Mouse (Mus musculus) liver, postnatal 0 days (tissue): ENCODE results near the gene Slfn9. TPM values are rescaled to one million over a fixed set of nuclear protein-coding genes. Genes with fewer than 3 reads are reported as not detected.
"Not testable (repeated sequence)": the region's sequence is repeated elsewhere in the genome, so short reads cannot be mapped to it uniquely, and the experiment has no call there.

Experiments
- ATAC-seq: fragments of 200-750 bp; cut with Nextera tagmentation; 2 replicates; pipeline ENCODE4 v1.8.0; 2017; ENCODE audit warnings: mild to moderate bottlenecking, moderate library complexity
- DNase-seq: peaks from one replicate; pipeline ENCODE4 v3.0.0-alpha.2; 2016
- H3K27ac ChIP-seq: fragments of 300-500 bp; sonication (generic); 2 replicates; pipeline ENCODE4 v1.5.1; 2014; ENCODE audit warnings: antibody characterized with exemption, moderate library complexity, mild to moderate bottlenecking, low read depth
- H3K27me3 ChIP-seq: fragments of 300-500 bp; sonication (generic); 2 replicates; pipeline ENCODE4 v1.6.1; 2014; ENCODE audit warnings: low read length, control low read depth, mixed read lengths; ENCODE audit not compliant: insufficient read depth
- H3K36me3 ChIP-seq: fragments of 300-500 bp; sonication (generic); replicated peaks from 2 replicates; pipeline ENCODE4 v1.6.1; 2014; ENCODE audit warnings: mild to moderate bottlenecking, control low read depth, low read length, moderate library complexity, mixed read lengths; ENCODE audit not compliant: insufficient read depth
- H3K4me1 ChIP-seq: fragments of 300-500 bp; sonication (generic); 2 replicates; pipeline ENCODE4 v1.6.1; 2014; ENCODE audit warnings: antibody characterized with exemption, mild to moderate bottlenecking, control low read depth; ENCODE audit not compliant: insufficient read depth
- H3K4me2 ChIP-seq: fragments of 300-500 bp; sonication (generic); 2 replicates; pipeline ENCODE4 v1.6.1; 2014; ENCODE audit warnings: low read depth, mild to moderate bottlenecking, low read length, moderate library complexity, mixed read lengths
- H3K4me3 ChIP-seq: fragments of 300-500 bp; sonication (generic); 2 replicates; pipeline ENCODE4 v1.5.1; 2014; ENCODE audit warnings: low read depth, low read length
- H3K9ac ChIP-seq: fragments of 300-500 bp; sonication (generic); replicated peaks from 2 replicates; pipeline ENCODE4 v1.6.1; 2014; ENCODE audit warnings: mild to moderate bottlenecking, moderate library complexity
- H3K9me3 ChIP-seq: fragments of 300-500 bp; sonication (generic); 2 replicates; pipeline ENCODE4 v1.6.1; 2016; ENCODE audit warnings: mild to moderate bottlenecking, control low read depth, low read length, mixed read lengths
- CTCF ChIP-seq: sonication (generic); IDR thresholded peaks from 2 replicates; pipeline ENCODE4 v1.5.1; 2016; ENCODE audit warnings: antibody characterized with exemption, low read depth
- EP300 ChIP-seq: IDR thresholded peaks from 2 replicates; pipeline ENCODE4 v1.6.1; 2016; ENCODE audit warnings: antibody characterized with exemption, low read depth, mild to moderate bottlenecking
- WGBS: fragments of 180-500 bp; shearing (Covaris S2); extraction: QIAGEN DNeasy Blood & Tissue Kit; methylation state at CpG from one replicate; pipeline ENCODE4 v1.1.7; 2014; ENCODE audit not compliant: insufficient replicate concordance; 5-methylcytosine and 5-hydroxymethylcytosine counted together
- polyA plus RNA-seq: library from polyadenylated mRNA; unstranded; fragments of >200 nt; fragmentation: Nextera tagmentation; extraction: Ambion mirVana; gene quantifications from 2 replicates; pipeline ENCODE4 v1.2.1, GENCODE M21; 2015

The Slfn9 gene
- polyA plus RNA-seq, 1 experiment from 2014 or later, result 2.2 TPM

DNA sequence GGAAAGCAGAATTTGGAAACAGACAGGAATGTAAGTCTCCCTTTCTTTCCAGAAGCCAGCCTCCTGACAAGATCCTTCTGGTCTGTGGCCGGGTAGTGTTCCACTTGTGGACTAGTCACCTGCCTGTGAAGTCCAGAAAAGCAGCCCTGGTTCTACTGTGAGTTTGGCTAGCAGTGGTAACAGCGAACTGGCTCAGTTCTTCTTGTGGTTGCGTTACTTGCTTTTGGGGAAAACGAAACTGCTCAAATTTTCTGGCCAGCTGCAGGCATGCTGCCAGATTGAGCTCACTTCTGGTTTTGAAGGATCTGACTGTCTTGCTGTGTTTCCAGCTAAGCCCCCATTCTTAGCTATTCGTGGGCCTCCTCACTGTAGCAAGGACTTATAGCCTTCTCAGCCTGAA is 29.0 kb upstream of the Slfn9 start, which contains the start of gene Slfn8:
Gene Slfn8 (minus strand): TSS at position 190 of the 400 bp plus-strand sequence.
- H3K27me3 ChIP-seq, result no peaks in the 10 kb centered on the region
- H3K27ac ChIP-seq, result peak within 1 kb of the TSS; percentile 83
- ATAC-seq, result no peak
- no peaks in the 10 kb centered on the region for H3K9me3 ChIP-seq
- H3K4me2 ChIP-seq, result peak within 1 kb of the TSS; percentile 68
- peak within 1 kb of the TSS; percentile 53; the same call in 1 of the 2 replicates for H3K9ac ChIP-seq
- no peak for TF ChIP-seq EP300
- no peak for TF ChIP-seq CTCF
- WGBS, result 30% methylated on average over 5 of the region's 5 CpGs
- DNase-seq, result peak; percentile 45
- H3K4me3 ChIP-seq, result peak within 1 kb of the TSS; percentile 48
- H3K4me1 ChIP-seq, result 0 out of 2 replicates have a peak, but pooled peaks cover 3% of the 10 kb centered on the region
- no peaks in the 10 kb centered on the region for H3K36me3 ChIP-seq

DNA sequence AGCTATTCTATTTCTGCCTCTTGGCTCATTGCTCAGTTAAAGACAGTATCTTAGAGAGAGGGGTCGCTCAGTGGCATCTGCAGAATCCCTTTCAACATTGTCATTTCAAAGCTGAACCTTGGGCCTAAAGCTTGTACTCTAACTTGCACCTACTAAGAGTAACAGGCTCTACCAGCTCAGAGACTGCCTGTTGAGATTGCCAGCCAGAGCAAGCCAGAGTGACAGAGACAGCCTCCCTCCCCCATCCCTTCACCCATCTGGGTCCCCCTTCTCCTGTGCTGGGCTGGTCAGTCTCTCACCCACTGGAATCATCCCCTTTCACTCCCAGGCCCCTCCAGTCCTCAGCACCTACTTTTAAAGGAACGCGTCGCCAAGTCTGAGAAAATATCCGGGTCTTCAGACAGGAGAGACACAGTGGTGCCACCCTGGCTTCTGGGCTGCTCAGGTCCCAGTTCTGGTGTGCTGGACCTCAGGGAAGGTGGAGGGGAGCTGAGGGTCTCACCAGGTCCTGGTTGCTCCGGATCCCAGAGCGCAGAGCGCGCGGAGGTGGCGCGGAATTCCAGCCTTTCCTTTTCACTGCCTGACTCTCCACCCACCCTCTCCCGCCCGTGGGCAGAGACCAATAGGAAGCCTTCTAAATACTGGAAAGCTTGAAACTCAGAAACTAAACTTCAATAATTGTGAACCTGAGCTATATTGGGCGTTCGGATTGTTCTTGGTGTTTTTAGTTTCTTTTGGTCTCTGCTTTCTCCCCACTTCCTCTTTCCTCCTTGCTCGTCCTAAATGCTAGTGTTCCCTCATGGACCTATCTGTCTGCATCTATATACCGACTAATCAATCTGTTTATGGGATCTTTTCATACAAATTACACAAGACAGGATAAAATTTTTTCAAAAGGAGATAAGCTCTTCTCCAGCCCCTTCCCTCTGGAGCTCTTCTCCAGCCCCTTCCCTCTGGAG is 28.2 kb upstream of the Slfn9 start:
- not testable (repeated sequence) for H3K9me3 ChIP-seq, H3K36me3 ChIP-seq, H3K4me1 ChIP-seq, H3K27me3 ChIP-seq, DNase-seq, ATAC-seq
- 58% methylated on average over 18 of the region's 18 CpGs for WGBS
- Histone ChIP-seq H3K9ac (peak overlapping the region; percentile 53; the same call in 1 of the 2 replicates), H3K4me3 (peak overlapping the region; percentile 48), H3K27ac (peak overlapping the region; percentile 83), H3K4me2 (peak overlapping the region; percentile 68)

DNA sequence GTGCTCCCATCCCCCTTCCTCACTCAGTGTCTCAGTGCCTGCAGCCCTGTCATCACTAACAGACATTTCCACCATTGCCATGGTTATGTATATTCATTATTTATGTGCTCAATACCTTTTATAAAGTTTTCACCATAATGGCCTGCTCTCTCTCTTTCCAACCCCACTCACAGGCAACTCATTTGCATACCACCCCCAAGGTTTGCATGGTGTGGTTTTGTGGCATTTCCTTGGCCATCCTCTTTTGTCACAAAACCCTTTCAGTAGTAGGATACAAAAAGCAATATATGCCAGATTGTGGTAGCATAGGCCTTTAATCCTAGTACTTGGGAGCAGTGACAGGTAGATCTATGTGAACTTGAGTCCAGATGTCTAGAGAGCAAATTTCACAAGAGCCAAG is 24.5 kb upstream of the Slfn9 start:
- TF ChIP-seq EP300, result no peak
- Histone ChIP-seq H3K4me1 (0 out of 2 replicates have a peak, but pooled peaks cover 3% of the 10 kb centered on the region), H3K27me3 (no peaks in the 10 kb centered on the region), H3K36me3 (no peaks in the 10 kb centered on the region), H3K4me3 (no peak overlapping the region), H3K9me3 (no peaks in the 10 kb centered on the region), H3K9ac (no peak overlapping the region), H3K27ac (no peak overlapping the region), H3K4me2 (no peak overlapping the region)
- no peak for ATAC-seq
- DNase-seq, result no peak

DNA sequence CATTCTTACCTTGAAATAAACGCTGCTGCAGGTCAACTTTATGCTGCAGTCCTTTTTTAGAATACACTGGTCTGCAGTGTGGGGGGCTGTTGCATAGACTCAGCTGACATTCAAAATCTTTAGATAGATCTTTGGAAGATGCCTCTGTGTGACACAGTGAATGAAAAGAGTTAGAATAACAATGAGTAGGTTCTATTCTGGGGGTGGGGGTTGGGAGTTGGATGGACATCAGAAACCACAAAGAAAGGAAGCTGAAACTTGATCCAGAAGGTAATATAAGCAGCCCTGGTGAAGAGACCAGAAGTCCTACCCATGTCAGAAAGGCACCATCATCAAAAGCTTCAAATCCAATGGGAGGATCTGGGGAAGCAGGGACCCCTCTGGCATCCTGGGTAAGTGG is 21.7 kb upstream of the Slfn9 start:
- DNase-seq (no peak), ATAC-seq (no peak)
- 58% methylated on average over 1 of the region's 1 CpGs for whole genome bisulfite sequencing
- no peak for TF ChIP-seq CTCF
- no peak overlapping the region for H3K4me3 ChIP-seq
- no peak overlapping the region for H3K9ac ChIP-seq
- H3K4me2 ChIP-seq, result no peak overlapping the region
- no peaks in the 10 kb centered on the region for H3K27me3 ChIP-seq
- no peaks in the 10 kb centered on the region for H3K9me3 ChIP-seq
- no peaks in the 10 kb centered on the region for H3K4me1 ChIP-seq
- H3K36me3 ChIP-seq, result no peaks in the 10 kb centered on the region
- no peak overlapping the region for H3K27ac ChIP-seq

DNA sequence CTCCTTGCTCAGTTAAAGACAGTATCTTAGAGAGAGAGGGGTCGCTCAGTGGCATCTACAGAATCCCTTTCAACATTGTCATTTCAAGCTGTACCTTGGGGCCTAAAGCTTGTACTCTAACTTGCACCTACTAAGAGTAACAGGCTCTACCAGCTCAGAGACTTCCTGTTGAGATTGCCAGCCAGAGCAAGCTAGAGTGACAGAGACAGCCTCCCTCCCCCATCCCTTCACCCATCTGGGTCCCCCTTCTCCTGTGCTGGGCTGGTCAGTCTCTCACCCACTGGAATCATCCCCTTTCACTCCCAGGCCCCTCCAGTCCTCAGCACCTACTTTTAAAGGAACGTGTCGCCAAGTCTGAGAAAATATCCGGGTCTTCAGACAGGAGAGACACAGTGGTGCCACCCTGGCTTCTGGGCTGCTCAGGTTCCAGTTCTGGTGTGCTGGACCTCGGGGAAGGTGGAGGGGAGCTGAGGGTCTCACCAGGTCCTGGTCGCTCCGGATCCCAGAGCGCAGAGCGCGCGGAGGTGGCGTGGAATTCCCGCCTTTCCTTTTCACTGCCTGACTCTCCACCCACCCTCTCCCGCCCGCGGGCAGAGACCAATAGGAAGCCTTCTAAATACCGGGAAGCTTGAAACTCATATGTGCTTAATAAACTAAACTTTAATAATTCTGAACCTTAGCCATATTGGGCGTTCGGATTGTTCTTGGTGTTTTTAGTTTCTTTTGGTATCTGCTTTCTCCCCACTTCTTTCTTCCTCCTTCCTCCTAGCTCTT is 831 bp downstream of the Slfn9 start:
- DNase-seq (peak; percentile 57), ATAC-seq (peak; percentile 76)
- peak overlapping the region; percentile 71 for H3K4me2 ChIP-seq
- peak overlapping the region; percentile 56 for H3K9ac ChIP-seq
- 5% methylated on average over 19 of the region's 19 CpGs for WGBS
- peaks cover 17% of the 10 kb centered on the region for H3K4me1 ChIP-seq
- H3K4me3 ChIP-seq, result peak overlapping the region; percentile 53
- not testable (repeated sequence) for H3K9me3 ChIP-seq, H3K27me3 ChIP-seq, H3K36me3 ChIP-seq
- peak overlapping the region; percentile 44 for H3K27ac ChIP-seq

DNA sequence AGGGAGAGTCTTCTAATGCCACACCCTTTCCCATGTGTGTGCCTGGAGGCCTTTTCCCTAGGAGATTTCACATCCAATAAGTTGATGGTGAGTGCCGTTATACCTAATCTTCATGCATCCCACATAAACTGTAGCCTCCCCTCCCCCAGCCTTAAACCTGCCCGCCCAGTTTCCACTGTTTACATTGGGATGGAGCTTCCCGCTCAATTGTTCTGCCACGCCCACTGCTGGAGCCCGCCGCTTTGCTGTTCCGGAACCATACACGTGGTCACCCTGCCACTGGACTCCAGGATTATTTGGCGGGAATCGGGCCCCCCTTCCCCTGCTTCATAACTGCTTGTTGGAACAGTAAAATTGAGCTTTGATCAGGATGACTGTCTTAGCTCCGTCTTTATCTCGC is 2.3 kb downstream of the Slfn9 start:
- ATAC-seq (no peak), DNase-seq (peak; percentile 41)
- Histone ChIP-seq H3K4me2 (peak overlapping the region; percentile 71), H3K4me1 (peaks cover 17% of the 10 kb centered on the region), H3K4me3 (peak overlapping the region; percentile 53), H3K36me3 (no peaks in the 10 kb centered on the region), H3K27ac (no peak overlapping the region), H3K9ac (no peak overlapping the region), H3K27me3 (no peaks in the 10 kb centered on the region), H3K9me3 (no peaks in the 10 kb centered on the region)
- TF ChIP-seq EP300 (no peak), CTCF (no peak)
- WGBS, result 38% methylated on average over 12 of the region's 12 CpGs
